Mouse (Mus musculus) lung, embryonic 16.5 days (tissue): Measurements from ENCODE around the gene Zfp493. TPM values are rescaled to one million over a fixed set of nuclear protein-coding genes. Genes with fewer than 3 reads are reported as not detected.
"Not testable (repeated sequence)": the region's sequence is repeated elsewhere in the genome, so short reads cannot be mapped to it uniquely, and the experiment has no call there.

Source experiments
- ATAC-seq: fragments of 200-750 bp; cut with Nextera tagmentation; 2 replicates; pipeline ENCODE4 v1.8.0; 2017; ENCODE audit warnings: low read depth, mild to moderate bottlenecking, moderate library complexity
- H3K27ac ChIP-seq: fragments of 300-500 bp; sonication (generic); 2 replicates; pipeline ENCODE4 v1.5.1; 2014; ENCODE audit warnings: mild to moderate bottlenecking, control low read depth, low read length
- H3K27me3 ChIP-seq: fragments of 300-500 bp; sonication (generic); 2 replicates; pipeline ENCODE4 v1.6.1; 2014; ENCODE audit warnings: low read depth, low read length, mixed read lengths; ENCODE audit not compliant: control insufficient read depth, insufficient read depth
- H3K36me3 ChIP-seq: fragments of 300-500 bp; sonication (generic); 2 replicates; pipeline ENCODE4 v1.6.1; 2014; ENCODE audit warnings: low read length; ENCODE audit not compliant: control insufficient read depth, insufficient read depth
- H3K4me1 ChIP-seq: fragments of 300-500 bp; sonication (generic); replicated peaks from 2 replicates; pipeline ENCODE4 v1.6.1; 2014; ENCODE audit warnings: low read length, mixed read lengths; ENCODE audit not compliant: control insufficient read depth, insufficient read depth
- H3K4me2 ChIP-seq: fragments of 300-500 bp; sonication (generic); 2 replicates; pipeline ENCODE4 v1.6.1; 2014; ENCODE audit warnings: low read depth, low read length, control low read depth
- H3K4me3 ChIP-seq: fragments of 300-500 bp; sonication (generic); 2 replicates; pipeline ENCODE4 v1.5.1; 2014; ENCODE audit warnings: mild to moderate bottlenecking, low read length, control low read depth
- H3K9ac ChIP-seq: fragments of 300-500 bp; sonication (generic); 2 replicates; pipeline ENCODE4 v1.6.1; 2014; ENCODE audit warnings: low read length, control low read depth
- H3K9me3 ChIP-seq: fragments of 300-500 bp; sonication (generic); 2 replicates; pipeline ENCODE4 v1.6.1; 2016; ENCODE audit warnings: low read length; ENCODE audit not compliant: control insufficient read depth
- WGBS: fragments of 180-500 bp; shearing (Covaris S2); extraction: QIAGEN DNeasy Blood & Tissue Kit; methylation state at CpG from one replicate; pipeline ENCODE4 v1.1.7; 2014; 5-methylcytosine and 5-hydroxymethylcytosine counted together
- polyA plus RNA-seq: library from polyadenylated mRNA; unstranded; fragments of >200 nt; fragmentation: Nextera tagmentation; extraction: Ambion mirVana; gene quantifications from 2 replicates; pipeline ENCODE4 v1.2.1, GENCODE M21; 2015

Gene Zfp493
- 2.2 and 2.6 TPM in 2 replicates for polyA plus RNA-seq

DNA sequence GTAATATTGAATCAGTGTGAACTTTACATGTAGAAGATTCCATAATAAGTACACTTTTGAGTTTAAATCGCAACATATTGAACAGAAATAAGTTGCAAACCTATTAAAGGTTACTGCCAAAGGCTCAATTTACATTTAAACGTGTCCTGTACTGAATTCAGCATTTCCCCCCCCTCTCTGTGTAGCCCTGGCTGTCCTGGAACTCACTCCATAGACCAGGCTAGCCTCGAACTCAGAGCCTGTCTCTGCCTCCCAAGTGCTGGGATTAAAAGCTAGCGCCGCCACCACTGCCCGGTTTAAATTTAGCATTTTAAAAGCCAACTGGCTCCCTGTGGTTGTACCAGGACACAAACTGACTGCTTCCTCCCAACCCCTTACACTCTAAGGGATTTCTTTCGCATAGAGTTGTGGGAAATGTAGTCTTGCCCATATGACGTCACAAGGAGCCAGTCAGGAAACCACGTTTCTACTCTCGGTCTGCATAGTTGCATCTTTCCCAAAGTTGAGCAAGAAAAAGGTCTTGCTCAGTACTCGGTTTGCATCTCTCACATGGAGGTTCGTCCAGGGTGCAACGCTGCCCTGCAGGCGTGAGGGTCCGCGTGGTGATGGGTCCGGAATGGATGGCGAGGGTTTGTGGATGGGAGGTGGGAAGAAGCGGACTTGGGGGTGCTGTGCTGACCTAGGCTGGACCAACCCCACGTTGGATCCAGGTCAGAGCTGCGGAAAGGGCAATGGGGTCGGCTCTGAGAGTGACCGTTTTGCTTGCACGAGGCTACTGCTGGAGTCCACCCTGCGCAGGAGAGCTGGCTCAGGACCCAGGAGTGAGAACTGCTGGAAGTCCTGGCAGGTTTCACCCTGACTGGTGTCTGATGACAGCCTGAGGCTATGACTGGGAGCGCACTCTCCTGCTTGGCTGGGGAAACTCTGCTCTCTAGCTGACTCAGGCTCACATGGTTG lies at the start of gene Zfp493:
TSS of gene Zfp493 (plus strand) at position 429 of the 957 bp plus-strand sequence.
- peaks cover 4% of the 10 kb centered on the region; the same call in 1 of the 2 replicates for H3K4me1 ChIP-seq
- no peaks in the 10 kb centered on the region for H3K27me3 ChIP-seq
- peak within 1 kb of the TSS; percentile 73 for H3K4me3 ChIP-seq
- WGBS, result 8% methylated on average over 26 of the region's 26 CpGs
- H3K27ac ChIP-seq, result 0 out of 2 replicates have a peak within 1 kb of the TSS, but pooled peaks have one; percentile 20
- ATAC-seq, result peak; percentile 96
- peaks cover 5% of the 10 kb centered on the region for H3K9me3 ChIP-seq
- H3K9ac ChIP-seq, result peak within 1 kb of the TSS; percentile 74
- H3K36me3 ChIP-seq, result 0 out of 2 replicates have a peak, but pooled peaks cover 3% of the 10 kb centered on the region
- H3K4me2 ChIP-seq, result peak within 1 kb of the TSS; percentile 86

- H3K27ac ChIP-seq, H3K27me3 ChIP-seq, H3K9me3 ChIP-seq, H3K36me3 ChIP-seq, ATAC-seq, H3K9ac ChIP-seq, H3K4me2 ChIP-seq, H3K4me3 ChIP-seq, H3K4me1 ChIP-seq: not testable (repeated sequence)
- WGBS, result 88% methylated on average over 9 of the region's 9 CpGs
These were observed 45.1 kb upstream of the Zfp493 start for GRCm38 (mm10) chr13:67734391-67734790.

- H3K4me1 ChIP-seq, result no peaks in the 10 kb centered on the region
- no peak overlapping the region for H3K27ac ChIP-seq
- 89% methylated on average over 3 of the region's 3 CpGs for WGBS
- no peaks in the 10 kb centered on the region for H3K27me3 ChIP-seq
- no peak overlapping the region for H3K9ac ChIP-seq
- H3K4me2 ChIP-seq, result no peak overlapping the region
- ATAC-seq, result no peak
- H3K4me3 ChIP-seq, result no peak overlapping the region
- peaks cover 2% of the 10 kb centered on the region for H3K36me3 ChIP-seq
- H3K9me3 ChIP-seq, result no peaks in the 10 kb centered on the region; the same call in 1 of the 2 replicates
These were observed 36.6 kb upstream of the Zfp493 start for GRCm38 (mm10) chr13:67742941-67743340.

DNA sequence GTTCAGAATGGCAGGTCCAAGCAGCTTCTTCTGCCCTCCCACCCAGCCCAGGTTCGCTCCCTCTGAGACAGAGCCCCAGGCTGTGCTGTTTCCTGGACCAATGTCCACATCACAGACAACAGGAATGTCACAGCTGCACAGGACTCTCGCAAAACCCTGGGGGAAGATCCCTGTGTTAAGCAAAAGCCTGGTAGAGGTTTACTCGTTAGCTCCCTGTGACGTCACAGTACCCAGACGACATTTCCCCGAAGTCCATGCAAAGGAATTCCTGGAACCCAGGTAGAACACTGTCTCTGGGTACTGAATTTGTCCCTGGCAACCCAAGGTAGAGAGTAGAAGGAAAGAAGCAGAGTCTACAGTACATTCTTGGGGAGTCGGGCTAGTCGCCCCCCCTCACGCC lies 35.6 kb upstream of the Zfp493 start:
- no peaks in the 10 kb centered on the region for H3K4me1 ChIP-seq
- no peak overlapping the region for H3K4me2 ChIP-seq
- WGBS, result 83% methylated on average over 9 of the region's 9 CpGs
- peaks cover under 1% of the 10 kb centered on the region; the same call in 1 of the 2 replicates for H3K9me3 ChIP-seq
- H3K36me3 ChIP-seq, result peaks cover 9% of the 10 kb centered on the region
- H3K9ac ChIP-seq, result no peak overlapping the region
- no peaks in the 10 kb centered on the region for H3K27me3 ChIP-seq
- H3K4me3 ChIP-seq, result no peak overlapping the region
- no peak overlapping the region for H3K27ac ChIP-seq
- no peak for ATAC-seq

DNA sequence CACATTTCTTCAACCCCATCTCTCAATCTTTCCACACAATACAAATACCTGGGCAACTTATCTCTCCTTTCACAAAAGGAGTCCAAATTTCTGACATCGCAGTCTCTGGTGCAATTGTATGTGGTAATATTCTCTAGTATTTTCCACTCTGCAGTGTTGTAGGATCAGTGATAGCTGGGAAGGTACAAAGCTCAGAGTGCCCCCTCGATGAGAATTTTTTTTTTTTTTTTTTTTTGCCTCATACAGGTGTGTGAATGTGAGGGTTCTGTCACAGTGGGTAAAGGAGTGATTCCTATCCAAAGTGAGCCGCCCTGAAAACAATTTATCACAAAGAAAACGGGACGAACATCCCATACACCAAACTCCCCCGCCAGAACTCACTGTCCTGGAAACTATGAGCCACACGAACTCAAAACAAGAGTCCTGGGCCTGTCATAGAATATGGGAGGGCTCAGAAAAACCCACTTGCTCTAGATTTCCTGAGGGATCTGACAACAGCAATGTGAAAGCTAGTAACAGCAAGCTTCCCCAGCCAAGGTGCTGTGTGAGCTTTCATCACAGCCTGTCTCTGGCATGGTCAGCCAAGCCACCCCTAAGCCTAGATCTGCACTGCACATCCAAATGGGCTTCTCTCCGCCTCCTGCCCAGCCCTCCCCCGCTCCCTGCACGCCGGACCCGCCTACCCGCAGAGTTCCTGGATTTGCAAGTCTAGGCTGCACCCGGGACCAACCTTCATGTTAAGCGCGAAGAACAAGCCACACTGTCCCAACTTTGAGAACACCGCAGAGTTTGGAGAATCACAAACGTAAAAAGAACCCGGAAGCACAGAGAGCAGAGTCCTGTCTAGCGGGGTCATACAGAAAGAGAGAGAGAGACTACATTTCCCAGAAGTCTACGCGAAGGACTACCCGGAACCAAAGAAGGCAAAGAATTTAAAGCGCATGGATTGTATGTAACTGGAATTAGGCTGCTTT lies 24.9 kb upstream of the Zfp493 start, which contains the start of gene Zfp85:
TSS of gene Zfp85 (minus strand) at position 896 of the 974 bp plus-strand sequence.
- Histone ChIP-seq H3K9ac (peak within 1 kb of the TSS; percentile 75), H3K36me3 (peaks cover 5% of the 10 kb centered on the region; the same call in 1 of the 2 replicates), H3K4me3 (peak within 1 kb of the TSS; percentile 76), H3K27me3 (no peaks in the 10 kb centered on the region), H3K4me1 (peaks cover 7% of the 10 kb centered on the region; the same call in 1 of the 2 replicates), H3K4me2 (peak within 1 kb of the TSS; percentile 64), H3K9me3 (no peaks in the 10 kb centered on the region), H3K27ac (peak within 1 kb of the TSS; percentile 94)
- peak; percentile 95 for ATAC-seq
- WGBS, result 5% methylated on average over 24 of the region's 24 CpGs

GRCm38 (mm10) chr13:67755761-67756160 lies 23.7 kb upstream of the Zfp493 start:
- no peak overlapping the region for H3K4me3 ChIP-seq
- H3K9ac ChIP-seq, result no peak overlapping the region
- ATAC-seq, result no peak
- 75% methylated on average over 6 of the region's 6 CpGs for WGBS
- no peaks in the 10 kb centered on the region for H3K27me3 ChIP-seq
- H3K36me3 ChIP-seq, result 0 out of 2 replicates have a peak, but pooled peaks cover 2% of the 10 kb centered on the region
- no peak overlapping the region for H3K27ac ChIP-seq
- no peak overlapping the region; the same call in 1 of the 2 replicates for H3K4me2 ChIP-seq
- no peaks in the 10 kb centered on the region for H3K9me3 ChIP-seq
- H3K4me1 ChIP-seq, result peaks cover 7% of the 10 kb centered on the region; the same call in 1 of the 2 replicates

DNA sequence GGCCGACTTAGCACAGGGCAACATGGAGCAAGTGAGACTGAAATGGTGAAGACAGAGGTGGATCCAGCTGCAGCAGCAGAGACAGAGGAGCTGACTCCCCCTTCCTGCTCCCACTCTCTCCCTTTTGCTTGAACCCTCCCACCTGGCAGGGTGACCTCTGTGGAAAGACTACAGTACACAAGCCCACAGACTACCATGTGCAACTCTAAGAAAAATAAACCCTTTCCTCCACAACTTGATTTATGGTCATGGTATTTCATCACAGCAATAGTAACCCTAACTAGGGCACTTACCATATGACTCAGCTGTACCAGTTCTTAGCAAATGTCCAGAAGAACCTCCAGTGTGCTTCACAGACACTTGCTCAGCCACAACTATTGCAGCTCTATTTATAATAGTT lies 19.5 kb upstream of the Zfp493 start:
- 47% methylated on average over 1 of the region's 1 CpGs for WGBS

DNA sequence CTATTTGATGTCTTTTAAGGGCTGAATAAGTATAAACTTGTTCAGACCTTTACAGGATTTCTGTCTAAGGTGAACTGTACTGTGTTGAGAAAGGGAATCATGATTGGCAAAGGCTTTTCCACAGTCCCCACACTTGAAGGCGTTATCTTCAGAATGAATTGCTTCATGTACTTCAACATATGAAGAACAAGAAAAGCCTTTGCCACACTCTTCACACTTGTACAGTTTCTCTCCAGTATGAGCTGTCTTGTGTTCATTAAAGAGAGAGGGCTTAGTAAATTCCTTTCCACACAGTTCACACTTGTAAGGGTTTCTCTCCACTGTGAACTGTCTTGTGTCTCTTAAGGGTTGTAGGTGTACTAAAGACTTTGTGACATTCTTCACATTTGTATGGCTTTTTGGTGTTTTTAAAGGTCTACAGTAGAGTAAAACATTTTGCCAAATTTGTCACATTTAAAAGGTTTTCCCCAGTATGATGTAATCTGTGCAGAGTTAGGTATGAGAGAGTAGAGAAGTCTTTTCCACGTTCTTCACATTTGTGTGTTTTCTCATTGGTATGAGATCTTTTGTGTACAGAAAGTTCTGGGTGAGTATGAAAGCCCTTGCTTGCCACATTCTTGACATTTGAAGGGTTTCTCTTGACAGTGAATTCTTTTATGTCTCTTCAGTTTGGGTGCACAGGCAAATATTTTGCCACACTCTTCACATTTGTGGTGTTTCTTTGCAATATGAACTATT lies 16.3 kb upstream of the Zfp493 start:
- peak; percentile 92 for ATAC-seq
- Histone ChIP-seq H3K4me3 (no peak overlapping the region), H3K27ac (peak overlapping the region; percentile 73), H3K36me3 (no peaks in the 10 kb centered on the region), H3K9ac (no peak overlapping the region), H3K27me3 (no peaks in the 10 kb centered on the region), H3K4me2 (no peak overlapping the region), H3K4me1 (peaks cover 3% of the 10 kb centered on the region; the same call in 1 of the 2 replicates), H3K9me3 (no peaks in the 10 kb centered on the region)
- WGBS, result 46% methylated on average over 2 of the region's 2 CpGs

More for the DNA sequence above, 19.5 kb upstream of the Zfp493 start:
- H3K4me1 ChIP-seq, result peaks cover 4% of the 10 kb centered on the region; the same call in 1 of the 2 replicates
- ATAC-seq, result no peak
- H3K36me3 ChIP-seq, result no peaks in the 10 kb centered on the region
- H3K9me3 ChIP-seq, result no peaks in the 10 kb centered on the region
- H3K27ac ChIP-seq, result no peak overlapping the region
- H3K27me3 ChIP-seq, result no peaks in the 10 kb centered on the region
- H3K4me3 ChIP-seq, result no peak overlapping the region
- no peak overlapping the region for H3K4me2 ChIP-seq
- H3K9ac ChIP-seq, result no peak overlapping the region
